Mouse (Mus musculus) macrophage (primary cell): ENCODE data around the gene Ext2. TPM values are rescaled to one million over a fixed set of nuclear protein-coding genes. Genes with fewer than 3 reads are reported as not detected.

Experiments
- polyA plus RNA-seq: library from polyadenylated mRNA; stranded (reverse); fragments of 250-400 nt; gene quantifications from 3 replicates; pipeline ENCODE4 v1.2.4, GENCODE M21; 2018; ENCODE audit warnings: inconsistent platforms

Gene Ext2
- polyA plus RNA-seq, 1 experiment from 2014 or later, result 45.6 TPM

Other genes starting within 250 kb of the Ext2 start
- not detected in 3 replicates for gene Alx4, start 180.2 kb downstream of the Ext2 start, polyA plus RNA-seq
- gene Accs, start 27.4 kb upstream of the Ext2 start, polyA plus RNA-seq, result 6.2 to 11.4 TPM (median 8.7 TPM) in 3 replicates
- gene Accsl, start 46.6 kb upstream of the Ext2 start, polyA plus RNA-seq, result not detected in 3 replicates
- gene Gm13889, start 134.6 kb upstream of the Ext2 start, polyA plus RNA-seq, result 0.25 TPM in 1 of 3 replicates, not detected in the others
- not detected in 3 replicates for gene Gm27027, start 173.8 kb upstream of the Ext2 start, polyA plus RNA-seq
- 31.9 to 40.7 TPM (median 37.9 TPM) in 3 replicates for gene Alkbh3, start 188.2 kb upstream of the Ext2 start, polyA plus RNA-seq